Mouse (Mus musculus) regulatory T cell (primary cell): Measurements from ENCODE around the gene Gsta3.

Experiments used
- in situ Hi-C: fragments of 300-600 bp; cut with MboI, MseI; formaldehyde crosslinking; loops from one replicate; pipeline ENCODE4 v1.15.1; 2025; ENCODE audit warnings: high pct_unique_total_duplicates

Gene Gsta3

DNA sequence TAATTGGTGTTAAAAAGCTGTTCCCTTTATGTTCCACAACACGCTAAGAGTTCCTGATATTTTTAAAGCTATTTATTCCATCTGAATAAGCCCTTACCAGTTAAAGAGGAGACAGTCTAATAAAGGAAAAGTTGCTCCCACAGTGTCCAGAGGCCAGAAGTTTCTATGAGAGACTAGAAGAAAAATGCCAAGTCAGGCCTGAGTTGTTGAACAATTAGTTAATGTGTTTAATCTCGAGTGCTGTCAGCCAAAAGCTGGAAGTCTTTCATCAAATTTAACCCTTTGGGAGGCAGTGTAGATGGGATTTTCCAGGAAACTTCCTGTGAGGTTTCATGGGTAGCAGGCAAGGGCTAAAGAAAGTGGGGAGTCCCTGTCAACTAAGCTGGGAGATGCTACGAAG lies 59.4 kb downstream of the Gsta3 start:
- in situ Hi-C loops, result loop anchor here (10.0 kb wide), 1 partner anchor 1315 kb away; no protein-coding TSS in a partner anchor

DNA sequence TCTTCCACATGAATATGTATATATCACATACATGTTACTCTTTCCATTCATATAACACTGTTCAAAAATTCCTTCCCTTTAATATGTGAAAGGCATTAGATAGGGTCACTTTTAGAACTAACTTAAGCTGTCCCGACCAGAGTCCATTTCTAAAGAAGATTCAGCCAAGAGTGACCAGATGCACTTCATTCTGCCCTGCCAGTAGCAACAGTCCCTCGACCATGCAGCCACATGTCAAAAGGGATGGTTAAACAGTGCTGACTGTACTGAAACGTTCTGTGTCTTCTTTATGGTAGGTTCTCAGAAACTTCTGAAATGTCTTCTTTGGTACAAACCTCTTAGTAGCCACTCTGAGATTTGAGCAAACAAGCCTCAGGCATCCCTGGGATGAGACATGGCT lies 61.3 kb downstream of the Gsta3 start:
- in situ Hi-C loops, result loop anchor here (10.0 kb wide), 1 partner anchor 1313 kb away; no protein-coding TSS in a partner anchor

DNA sequence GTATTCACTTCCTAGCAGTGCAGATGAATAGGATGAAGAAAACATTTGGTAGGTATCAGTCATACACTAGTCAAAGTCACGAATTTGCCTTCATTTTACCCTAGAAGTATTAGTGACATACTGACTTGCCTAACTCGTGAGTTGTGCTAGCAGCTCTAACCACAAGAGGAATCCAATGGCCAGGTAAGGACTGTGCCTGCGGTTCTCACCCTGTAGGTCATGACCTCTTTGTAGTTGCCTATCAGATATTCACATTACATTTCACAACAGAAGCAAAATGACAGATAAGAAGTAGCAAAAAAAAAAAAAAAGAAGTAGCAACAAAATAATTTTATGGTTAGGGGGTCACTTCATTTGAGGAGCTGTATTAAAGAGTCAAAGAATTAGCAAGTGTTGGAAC lies 63.8 kb downstream of the Gsta3 start:
- in situ Hi-C loops, result loop anchor here (10.0 kb wide), 1 partner anchor 1311 kb away; no protein-coding TSS in a partner anchor

GRCm38 (mm10) chr1:21304646-21305045 lies 64.3 kb downstream of the Gsta3 start:
- in situ Hi-C loops, result loop anchor here (10.0 kb wide), 1 partner anchor 1310 kb away; no protein-coding TSS in a partner anchor

- in situ Hi-C loops, result loop anchor here (10.0 kb wide), 1 partner anchor 1309 kb away; no protein-coding TSS in a partner anchor
These were observed 65.1 kb downstream of the Gsta3 start for GRCm38 (mm10) chr1:21305443-21305842.

DNA sequence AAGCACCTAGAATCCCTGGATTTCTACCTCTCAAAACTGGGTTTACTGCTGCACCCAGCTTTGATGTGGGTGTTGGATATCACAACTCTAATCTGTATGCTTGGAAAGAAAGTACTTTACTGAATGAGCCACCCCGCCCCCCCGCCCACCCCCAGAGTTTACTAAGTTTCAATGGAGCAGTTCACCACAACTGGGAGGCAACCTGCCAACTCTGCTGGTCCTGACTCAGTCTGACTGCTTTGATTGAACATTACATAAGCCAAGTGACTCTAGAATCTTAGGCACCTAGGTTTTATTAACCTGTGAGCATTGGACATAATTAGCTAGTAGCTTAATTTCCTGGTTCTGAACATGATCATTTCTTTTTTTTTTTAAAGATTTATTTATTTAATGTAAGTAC lies 73.9 kb downstream of the Gsta3 start:
- in situ Hi-C loops, result no loop called here
